Mouse (Mus musculus) cerebellum, postnatal 14 days (tissue): ENCODE measurements around the gene Synpo2.
"Not testable (repeated sequence)": the region's sequence is repeated elsewhere in the genome, so short reads cannot be mapped to it uniquely, and the experiment has no call there.

Source experiments
- DNase-seq, 2 experiments: peaks; one replicate each; pipeline ENCODE4 v3.0.0; 2021; ENCODE audit warnings: mixed read lengths in 2 of 2

Gene Synpo2

GRCm38 (mm10) chr3:123128781-123129180 lies 107.2 kb downstream of the Synpo2 start:
- DNase-seq: peak; percentile 48 to 56

DNA sequence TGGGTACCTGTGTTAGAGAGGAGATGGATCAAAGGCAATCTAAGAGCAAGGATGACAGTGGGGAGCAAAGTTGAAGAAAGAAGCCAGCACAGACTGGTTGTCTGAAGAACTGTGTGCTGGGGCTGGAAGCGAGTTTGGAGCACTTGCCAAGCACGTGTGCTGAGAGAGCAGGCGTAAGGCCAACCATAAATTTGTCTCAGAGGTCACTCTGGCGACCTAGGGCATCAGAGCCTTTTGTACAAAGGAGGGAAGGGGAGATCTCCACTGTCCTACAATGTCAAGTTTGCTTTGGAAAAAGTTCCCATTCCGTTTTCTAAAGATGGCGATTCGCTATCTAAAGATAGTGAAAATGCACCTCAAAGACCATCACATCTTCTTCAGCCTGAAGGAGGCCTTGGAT lies 107.9 kb downstream of the Synpo2 start:
- no peak for DNase-seq

- DNase-seq: not testable (repeated sequence)
Measured at GRCm38 (mm10) chr3:123126741-123127140, 109.2 kb downstream of the Synpo2 start.

DNA sequence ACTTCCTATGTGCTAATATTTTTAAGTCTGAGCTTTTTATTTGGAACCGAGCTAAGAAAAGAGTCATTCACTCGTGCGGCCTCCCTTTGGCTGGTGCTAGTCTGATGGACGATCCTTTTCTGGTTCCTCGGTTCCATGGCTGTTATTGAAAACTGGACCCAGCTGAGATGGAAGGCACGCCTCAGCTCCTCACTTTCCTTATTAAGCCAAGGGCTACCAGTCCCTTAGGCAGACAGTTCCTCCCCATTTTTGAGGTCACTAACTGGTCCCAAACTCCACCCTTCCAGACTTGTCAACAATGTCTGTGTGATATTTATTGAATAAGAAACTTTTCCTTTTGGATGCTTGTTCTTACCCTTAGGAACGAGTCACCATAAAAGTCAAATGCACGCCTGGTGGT lies 112.1 kb downstream of the Synpo2 start:
- DNase-seq: no peak

DNA sequence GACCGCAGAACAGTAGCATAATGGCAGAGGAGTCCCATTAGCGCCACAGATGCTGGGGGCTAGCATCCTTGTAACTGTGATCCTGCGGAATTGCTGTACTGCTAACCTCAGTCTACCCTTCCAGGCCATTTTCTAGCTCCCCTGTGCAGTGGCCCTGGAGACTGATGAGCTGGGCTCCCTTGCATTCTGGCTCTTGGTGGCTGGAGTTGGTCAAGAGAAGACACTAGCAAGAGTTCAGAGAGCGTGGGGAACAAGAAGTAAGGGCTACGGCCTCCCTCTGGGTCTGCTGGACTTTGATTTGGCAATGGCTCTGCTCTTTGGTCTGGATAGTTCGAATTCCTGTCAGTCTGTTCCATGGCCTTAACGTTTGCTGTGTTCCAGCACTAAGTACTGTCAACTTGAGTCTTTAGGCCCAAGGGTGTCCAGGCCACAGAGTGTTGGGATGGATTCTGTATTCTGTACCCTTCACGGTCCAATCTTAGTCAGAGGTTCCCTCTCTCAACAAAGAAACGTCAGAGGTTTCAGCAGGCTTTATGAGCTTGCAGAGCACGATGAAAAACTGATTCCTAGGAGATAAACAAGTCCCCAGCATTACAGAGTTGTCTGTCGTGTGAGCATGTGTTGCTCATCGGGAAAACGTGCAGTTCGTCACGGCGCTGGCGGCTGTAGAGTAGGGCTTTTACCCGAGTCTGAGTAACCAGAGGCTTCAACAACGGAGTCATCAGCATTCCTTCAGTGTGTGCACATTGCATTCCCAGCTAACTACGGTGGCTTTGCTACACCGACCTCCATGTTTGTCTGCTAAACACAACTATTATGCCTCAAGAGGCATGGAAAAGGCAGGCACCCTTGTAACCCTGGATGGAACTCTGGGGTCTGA lies 113.6 kb downstream of the Synpo2 start:
- no peak for DNase-seq

- peak in 1 of 2 experiments; percentile 6 for DNase-seq
Measured at GRCm38 (mm10) chr3:123116903-123117302, 119.0 kb downstream of the Synpo2 start.

- peak; percentile 23 to 44 for DNase-seq
Measured at GRCm38 (mm10) chr3:123115770-123116527, 120.0 kb downstream of the Synpo2 start.

DNA sequence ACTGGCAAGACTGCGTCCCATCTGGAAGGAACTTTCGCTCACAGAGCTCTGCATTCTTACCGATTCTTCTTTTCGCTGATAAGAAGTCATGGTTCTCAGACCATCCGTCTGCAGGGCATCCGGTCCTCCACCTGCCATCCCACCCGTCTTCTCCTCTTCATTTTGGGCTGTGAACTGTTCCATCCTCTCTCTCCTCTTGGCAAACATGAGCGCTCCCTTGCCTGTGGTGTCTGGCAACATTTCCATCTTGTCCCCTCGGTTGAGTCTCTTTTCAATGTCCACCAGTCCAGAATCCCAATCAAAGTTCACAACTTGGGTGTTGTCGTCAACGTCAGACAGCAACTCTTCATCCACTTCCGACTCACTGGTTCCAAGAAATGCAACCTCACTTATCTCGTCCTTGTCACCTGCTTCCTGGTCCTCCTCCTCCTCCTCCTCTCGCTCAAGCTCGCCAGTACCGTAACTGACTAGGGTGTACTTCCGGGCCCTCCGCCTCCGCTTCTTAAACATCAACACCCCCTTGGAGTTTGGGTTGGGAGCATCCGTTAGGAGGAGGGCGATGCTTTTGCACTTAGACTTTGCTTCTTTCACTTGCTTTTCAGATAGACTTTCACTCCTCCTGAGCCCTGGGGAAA lies 121.8 kb downstream of the Synpo2 start:
- DNase-seq: no peak

GRCm38 (mm10) chr3:123112781-123113180 lies 123.2 kb downstream of the Synpo2 start:
- no peak for DNase-seq

DNA sequence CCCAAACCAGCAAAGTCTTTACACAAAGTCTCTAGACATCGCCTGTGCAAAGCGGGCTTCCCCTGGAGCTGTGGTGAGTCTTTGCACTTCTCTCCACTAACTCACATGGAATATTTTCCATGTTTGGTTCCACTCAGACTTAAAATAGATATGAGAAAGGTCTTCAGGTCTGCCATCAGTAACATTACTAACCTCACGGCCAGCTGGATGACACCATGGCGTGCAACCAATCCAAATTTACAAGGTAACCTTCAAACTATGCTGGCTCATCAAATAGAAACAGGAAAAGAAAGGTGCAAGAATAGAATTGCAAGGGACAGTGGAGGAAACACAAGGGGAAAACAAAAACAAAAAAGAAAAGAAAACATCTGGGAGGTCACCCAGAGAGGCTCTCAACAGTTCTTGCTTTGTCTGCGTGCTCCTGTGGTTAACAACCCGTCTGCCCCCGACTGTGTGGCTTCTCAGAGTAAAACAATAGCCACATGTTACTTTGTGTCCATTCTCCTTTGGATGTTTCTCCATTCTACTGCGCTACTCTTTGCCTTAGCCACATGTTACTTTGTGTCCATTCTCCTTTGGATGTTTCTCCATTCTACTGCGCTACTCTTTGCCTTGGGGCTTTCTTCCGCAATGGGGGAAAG lies 124.8 kb downstream of the Synpo2 start:
- DNase-seq: no peak

DNA sequence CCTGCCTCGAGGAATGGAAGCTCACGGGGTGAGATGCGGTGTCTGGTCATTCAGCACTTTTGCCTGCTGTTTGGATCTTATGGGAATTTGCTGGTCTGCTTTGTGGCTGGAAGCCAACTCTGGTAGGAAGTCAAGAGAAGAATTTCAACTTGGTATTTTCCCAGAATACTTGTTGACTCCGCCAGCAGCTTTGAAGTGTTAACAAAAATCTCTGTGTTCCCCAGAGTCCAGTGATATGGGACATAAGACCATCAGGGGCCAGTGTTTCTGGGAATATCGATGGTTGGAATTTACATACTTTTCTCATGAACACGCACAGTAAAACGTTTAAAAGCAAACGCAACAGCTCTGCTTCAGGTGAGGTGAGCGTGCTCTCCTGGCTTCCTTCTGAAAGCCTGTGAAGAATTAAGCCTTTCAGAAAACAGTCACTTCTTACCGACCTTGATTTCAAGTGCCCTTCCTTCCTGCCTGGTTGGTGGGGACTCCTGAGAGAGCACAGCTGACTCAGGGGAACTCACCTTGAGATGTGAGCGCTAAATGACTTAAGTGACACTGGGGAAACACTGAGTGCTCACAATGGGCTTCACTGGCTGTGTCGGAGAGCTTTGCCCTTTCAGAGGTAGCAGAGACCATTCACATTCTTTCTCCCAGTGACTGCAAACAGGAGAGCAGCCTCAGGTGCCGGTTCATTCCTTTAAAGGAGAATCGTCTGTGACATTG lies 128.0 kb downstream of the Synpo2 start:
- DNase-seq: no peak

GRCm38 (mm10) chr3:123104325-123104724 lies 131.6 kb downstream of the Synpo2 start:
- no peak for DNase-seq

GRCm38 (mm10) chr3:123103151-123103860 lies 132.6 kb downstream of the Synpo2 start:
- peak; percentile 83 to 85 for DNase-seq

DNA sequence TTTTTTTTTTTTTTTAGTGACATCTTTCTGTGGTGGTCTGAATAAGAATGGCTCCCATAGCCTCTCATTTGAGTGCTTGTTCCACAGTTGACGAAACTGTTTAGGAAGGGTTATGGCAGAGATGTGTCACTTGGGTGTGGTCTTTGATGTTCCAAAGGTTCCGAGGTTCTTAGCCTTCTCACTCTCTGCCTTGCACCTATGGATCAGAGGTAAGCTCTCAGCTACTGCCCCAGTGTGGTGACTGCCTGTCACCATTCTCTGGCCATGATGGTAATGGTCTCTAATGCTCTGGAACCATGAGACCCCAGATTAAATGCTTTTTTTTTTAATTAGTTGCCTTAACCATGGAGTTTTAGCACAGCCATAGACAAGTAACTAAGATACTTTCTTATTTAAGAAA lies 134.2 kb downstream of the Synpo2 start:
- no peak for DNase-seq

GRCm38 (mm10) chr3:123095111-123095510 lies 140.8 kb downstream of the Synpo2 start:
- DNase-seq: no peak

- DNase-seq: no peak
Measured at GRCm38 (mm10) chr3:123093640-123094361, 142.1 kb downstream of the Synpo2 start.

DNA sequence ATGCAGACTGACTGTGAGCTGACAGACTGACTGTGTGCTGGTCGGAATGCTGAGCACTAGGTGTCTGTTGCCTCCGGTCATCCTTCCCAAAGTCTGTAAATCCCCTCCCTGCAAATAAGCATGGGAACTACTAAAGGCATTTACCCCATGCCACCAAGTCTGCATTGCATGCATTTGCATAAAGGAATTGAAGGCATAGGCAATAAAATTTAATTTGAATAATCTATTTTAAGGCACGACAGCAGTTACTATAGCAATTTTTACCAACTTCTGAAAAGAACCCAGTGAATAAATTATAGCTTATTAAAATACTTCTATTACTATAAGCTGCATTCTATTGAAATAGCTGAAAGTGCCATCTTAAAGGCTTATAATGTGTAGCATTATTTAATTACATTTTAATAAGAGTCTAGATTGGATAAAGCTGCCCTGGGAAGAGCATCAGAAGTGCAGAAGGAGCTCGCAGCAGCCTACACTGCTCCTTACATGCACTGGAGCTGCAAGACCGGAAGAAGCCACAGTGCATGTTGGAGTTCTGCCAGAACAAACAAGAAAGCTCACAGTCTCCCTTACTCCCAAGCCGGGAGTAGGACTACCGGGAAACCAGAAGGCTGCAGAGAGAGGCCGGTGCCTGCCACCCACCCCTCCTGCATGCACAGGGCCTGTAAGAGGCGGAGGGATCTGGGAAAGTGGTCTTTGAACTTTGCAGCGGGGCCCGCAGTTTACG lies 142.9 kb downstream of the Synpo2 start:
- DNase-seq: peak in 1 of 2 experiments; percentile 8

GRCm38 (mm10) chr3:123092442-123092841 lies 143.5 kb downstream of the Synpo2 start:
- DNase-seq: peak; percentile 15 to 28

GRCm38 (mm10) chr3:123089297-123090020 lies 146.5 kb downstream of the Synpo2 start:
- DNase-seq: no peak
